Mouse (Mus musculus) stomach, embryonic 15.5 days (tissue): ENCODE data around the gene Ifitm10. TPM values are rescaled to one million over a fixed set of nuclear protein-coding genes. Genes with fewer than 3 reads are reported as not detected.
"Not testable (repeated sequence)": the region's sequence is repeated elsewhere in the genome, so short reads cannot be mapped to it uniquely, and the experiment has no call there.

Experiments used
- ATAC-seq: fragments of 200-750 bp; cut with Nextera tagmentation; 2 replicates; pipeline ENCODE4 v1.8.0; 2017; ENCODE audit warnings: low read depth, moderate number of reproducible peaks, moderate TSS enrichment; ENCODE audit not compliant: insufficient read depth, low FRiP score
- H3K27ac ChIP-seq: fragments of 300-500 bp; sonication (generic); 2 replicates; pipeline ENCODE4 v1.5.1; 2015; ENCODE audit warnings: mild to moderate bottlenecking, inconsistent platforms
- H3K27me3 ChIP-seq: fragments of 300-500 bp; sonication (generic); replicated peaks from 2 replicates; pipeline ENCODE4 v1.6.1; 2015; ENCODE audit warnings: inconsistent platforms
- H3K36me3 ChIP-seq: fragments of 300-500 bp; sonication (generic); 2 replicates; pipeline ENCODE4 v1.6.1; 2015; ENCODE audit warnings: inconsistent platforms
- H3K4me1 ChIP-seq: fragments of 300-500 bp; sonication (generic); 2 replicates; pipeline ENCODE4 v1.6.1; 2015; ENCODE audit warnings: inconsistent platforms
- H3K4me2 ChIP-seq: fragments of 300-500 bp; sonication (generic); 2 replicates; pipeline ENCODE4 v1.6.1; 2015; ENCODE audit warnings: mild to moderate bottlenecking, inconsistent platforms
- H3K4me3 ChIP-seq: fragments of 300-500 bp; sonication (generic); replicated peaks from 2 replicates; pipeline ENCODE4 v1.5.1; 2015; ENCODE audit warnings: inconsistent platforms
- H3K9ac ChIP-seq: fragments of 300-500 bp; sonication (generic); 2 replicates; pipeline ENCODE4 v1.6.1; 2015; ENCODE audit warnings: inconsistent platforms
- H3K9me3 ChIP-seq: fragments of 300-500 bp; sonication (generic); 2 replicates; pipeline ENCODE4 v1.6.1; 2016; ENCODE audit warnings: inconsistent platforms
- WGBS: fragments of 180-500 bp; shearing (Covaris S2); methylation state at CpG from one replicate; pipeline ENCODE4 v1.1.7; 2015; 5-methylcytosine and 5-hydroxymethylcytosine counted together
- polyA plus RNA-seq: library from polyadenylated mRNA; unstranded; fragments of >200 nt; fragmentation: Nextera tagmentation; extraction: Ambion mirVana; gene quantifications from 2 replicates; pipeline ENCODE4 v1.2.1, GENCODE M21; 2015

Ifitm10 gene
- polyA plus RNA-seq, 1 experiment from 2014 or later, result 2.8 TPM

- H3K27ac ChIP-seq, result peak overlapping the region; percentile 63; the same call in 1 of the 2 replicates
- H3K36me3 ChIP-seq, result no peaks in the 10 kb centered on the region
- no peaks in the 10 kb centered on the region for H3K27me3 ChIP-seq
- H3K4me3 ChIP-seq, result no peak overlapping the region
- no peak for ATAC-seq
- peaks cover 33% of the 10 kb centered on the region for H3K4me1 ChIP-seq
- no peaks in the 10 kb centered on the region for H3K9me3 ChIP-seq
- no peak overlapping the region for H3K4me2 ChIP-seq
- no peak overlapping the region for H3K9ac ChIP-seq
- WGBS, result 85% methylated on average over 4 of the region's 4 CpGs
These were observed 42.3 kb downstream of the Ifitm10 start for GRCm38 (mm10) chr7:142331281-142331680.

GRCm38 (mm10) chr7:142330271-142330724 lies 43.3 kb downstream of the Ifitm10 start:
- Histone ChIP-seq H3K27me3 (no peaks in the 10 kb centered on the region), H3K4me3 (no peak overlapping the region), H3K4me2 (no peak overlapping the region), H3K4me1 (peaks cover 33% of the 10 kb centered on the region), H3K9me3 (no peaks in the 10 kb centered on the region), H3K36me3 (no peaks in the 10 kb centered on the region), H3K9ac (no peak overlapping the region), H3K27ac (peak overlapping the region; percentile 63)
- peak; percentile 64 for ATAC-seq
- WGBS, result 28% methylated on average over 9 of the region's 9 CpGs

DNA sequence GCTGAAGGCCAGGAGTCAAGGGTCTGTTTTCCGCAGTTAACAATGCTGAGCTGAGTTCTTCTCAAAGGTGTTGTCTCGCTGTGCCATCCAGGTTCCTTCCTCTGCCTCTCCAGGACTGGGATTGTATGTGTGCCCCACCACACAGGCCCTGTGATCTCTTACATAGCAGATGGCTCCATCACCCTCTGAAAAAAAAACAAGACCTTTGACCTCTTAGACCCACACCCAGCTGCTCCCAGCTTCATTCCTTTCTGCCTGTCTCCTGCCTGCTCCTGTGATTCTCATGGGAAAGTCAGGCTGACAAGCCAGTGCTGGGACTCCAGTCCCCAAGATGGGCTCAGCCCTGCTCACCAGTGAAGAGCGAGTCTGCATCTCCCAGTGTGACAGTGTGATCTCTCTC lies 45.0 kb downstream of the Ifitm10 start:
- Histone ChIP-seq H3K9me3 (no peaks in the 10 kb centered on the region), H3K27me3 (no peaks in the 10 kb centered on the region), H3K36me3 (no peaks in the 10 kb centered on the region), H3K27ac (peak overlapping the region; percentile 79; the same call in 1 of the 2 replicates), H3K4me2 (no peak overlapping the region), H3K9ac (no peak overlapping the region), H3K4me1 (peaks cover 29% of the 10 kb centered on the region), H3K4me3 (no peak overlapping the region)
- ATAC-seq, result no peak
- WGBS, result 73% methylated on average over 3 of the region's 3 CpGs

- no peaks in the 10 kb centered on the region for H3K9me3 ChIP-seq
- no peak overlapping the region for H3K4me2 ChIP-seq
- H3K27me3 ChIP-seq, result no peaks in the 10 kb centered on the region
- no peaks in the 10 kb centered on the region for H3K36me3 ChIP-seq
- ATAC-seq, result 0 out of 2 replicates have a peak, but pooled peaks have one; percentile 36
- WGBS, result 22% methylated on average over 9 of the region's 9 CpGs
- H3K27ac ChIP-seq, result peak overlapping the region; percentile 79
- no peak overlapping the region for H3K4me3 ChIP-seq
- no peak overlapping the region for H3K9ac ChIP-seq
- peaks cover 29% of the 10 kb centered on the region for H3K4me1 ChIP-seq
These were observed 46.7 kb downstream of the Ifitm10 start for GRCm38 (mm10) chr7:142326714-142327445.

DNA sequence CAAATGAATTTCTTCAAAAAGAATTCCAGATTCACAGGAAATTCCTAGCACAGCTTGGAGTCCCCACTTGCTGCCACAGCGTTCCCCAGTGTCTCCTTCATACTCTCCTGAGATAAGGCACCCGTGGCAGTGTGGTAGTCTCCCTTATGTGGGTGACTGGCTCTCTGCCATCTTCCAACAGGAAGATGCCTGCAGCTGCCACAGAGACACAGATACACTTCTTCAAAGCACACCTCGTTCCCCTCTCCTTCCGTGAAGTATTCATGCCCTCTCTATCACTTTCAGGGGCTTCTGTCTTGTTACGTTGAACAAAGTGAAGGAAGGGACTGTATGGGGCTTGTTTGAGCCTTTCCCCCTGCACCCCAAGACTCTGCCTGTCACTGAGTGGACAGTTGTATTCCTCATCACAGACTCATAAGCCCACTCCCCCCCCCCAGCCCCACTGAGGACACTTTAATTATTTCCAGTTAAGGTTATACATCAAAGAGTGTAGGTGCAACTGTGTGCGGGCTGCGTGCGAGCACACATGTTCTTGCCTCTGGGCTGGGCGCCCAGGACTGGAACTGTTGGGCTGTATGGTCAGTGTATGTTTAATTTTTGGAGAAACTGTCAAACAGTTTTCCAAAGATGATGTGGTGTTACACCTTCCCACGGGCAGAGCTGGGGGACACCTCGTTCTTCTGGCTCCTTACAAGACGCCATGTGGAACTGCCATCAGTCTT lies 50.0 kb downstream of the Ifitm10 start:
- Histone ChIP-seq H3K4me2 (no peak overlapping the region), H3K9ac (no peak overlapping the region), H3K27ac (peak overlapping the region; percentile 82), H3K4me1 (peaks cover 19% of the 10 kb centered on the region), H3K4me3 (no peak overlapping the region), H3K36me3 (no peaks in the 10 kb centered on the region), H3K27me3 (no peaks in the 10 kb centered on the region), H3K9me3 (no peaks in the 10 kb centered on the region)
- ATAC-seq, result peak; percentile 32; the same call in 1 of the 2 replicates
- WGBS, result 61% methylated on average over 12 of the region's 12 CpGs

GRCm38 (mm10) chr7:142322641-142323040 lies 50.9 kb downstream of the Ifitm10 start:
- Histone ChIP-seq H3K9ac (no peak overlapping the region), H3K4me2 (no peak overlapping the region), H3K9me3 (no peaks in the 10 kb centered on the region), H3K4me1 (peaks cover 18% of the 10 kb centered on the region), H3K27me3 (no peaks in the 10 kb centered on the region), H3K36me3 (no peaks in the 10 kb centered on the region), H3K27ac (peak overlapping the region; percentile 82), H3K4me3 (no peak overlapping the region)
- ATAC-seq, result no peak
- 81% methylated on average over 6 of the region's 6 CpGs for WGBS

DNA sequence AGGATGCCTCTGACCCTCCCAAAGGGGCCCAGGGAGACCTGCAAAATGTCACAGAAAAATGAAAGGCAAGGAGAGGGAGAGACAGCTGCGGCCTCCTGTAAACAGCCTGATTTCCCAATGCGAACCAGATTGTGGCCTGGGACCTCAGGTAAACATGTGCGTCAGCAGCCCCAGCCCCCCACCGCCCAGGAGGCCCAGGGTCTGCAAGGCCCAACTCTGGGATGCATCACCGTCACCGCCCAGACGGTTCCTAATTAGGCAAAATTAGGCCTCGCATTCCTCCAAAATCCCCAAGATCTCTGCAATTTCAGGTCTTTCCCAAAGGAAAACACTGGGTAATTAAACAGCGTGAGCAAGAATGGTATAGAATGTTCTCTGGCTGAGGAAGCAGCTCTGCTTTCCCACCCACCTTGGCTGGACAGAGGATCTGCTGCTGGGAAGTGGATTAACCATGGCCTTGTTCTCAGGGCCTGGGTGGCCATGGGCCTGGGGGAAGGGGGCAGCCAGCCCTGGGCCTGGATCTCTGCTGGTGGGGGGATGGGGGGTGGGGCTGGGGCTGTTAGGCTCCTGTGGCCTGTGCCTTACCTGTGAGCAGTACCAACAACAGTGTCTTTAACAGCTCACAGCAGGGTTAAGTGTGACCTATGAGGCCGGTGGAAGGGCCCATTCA lies 51.8 kb downstream of the Ifitm10 start:
- not testable (repeated sequence) for H3K9me3 ChIP-seq, H3K9ac ChIP-seq, ATAC-seq, H3K27me3 ChIP-seq, H3K4me3 ChIP-seq, H3K36me3 ChIP-seq, H3K4me2 ChIP-seq
- WGBS, result 60% methylated on average over 6 of the region's 10 CpGs
- Histone ChIP-seq H3K27ac (peak overlapping the region; percentile 82), H3K4me1 (peaks cover 14% of the 10 kb centered on the region)

DNA sequence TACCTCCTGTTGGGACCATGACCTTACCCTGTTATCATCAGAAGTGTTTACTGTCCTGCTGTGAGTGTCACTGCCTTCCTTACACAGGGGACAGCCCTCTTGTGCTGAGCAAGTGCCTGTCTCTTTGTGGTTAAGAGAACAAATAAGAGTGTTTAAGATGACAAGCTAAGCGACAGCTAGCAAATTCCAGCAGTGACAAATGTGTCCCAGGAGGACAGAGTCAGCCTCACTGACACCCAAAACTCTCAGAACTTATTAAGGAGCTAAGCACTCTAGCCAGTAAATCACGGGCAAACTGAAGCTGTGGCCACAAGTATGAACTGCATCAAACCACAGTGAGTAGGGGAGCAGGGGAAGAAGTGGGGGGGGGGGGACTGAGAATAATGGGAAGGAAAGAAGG lies 52.6 kb downstream of the Ifitm10 start:
- no peak overlapping the region for H3K4me2 ChIP-seq
- 22% methylated on average over 2 of the region's 2 CpGs for WGBS
- ATAC-seq, result no peak
- H3K9ac ChIP-seq, result no peak overlapping the region
- no peaks in the 10 kb centered on the region for H3K36me3 ChIP-seq
- H3K4me1 ChIP-seq, result peaks cover 14% of the 10 kb centered on the region
- H3K4me3 ChIP-seq, result no peak overlapping the region
- H3K27me3 ChIP-seq, result no peaks in the 10 kb centered on the region
- peak overlapping the region; percentile 78 for H3K27ac ChIP-seq
- H3K9me3 ChIP-seq, result no peaks in the 10 kb centered on the region

- no peak overlapping the region for H3K4me2 ChIP-seq
- H3K27me3 ChIP-seq, result no peaks in the 10 kb centered on the region
- H3K4me3 ChIP-seq, result no peak overlapping the region
- no peaks in the 10 kb centered on the region for H3K9me3 ChIP-seq
- WGBS, result 76% methylated on average over 11 of the region's 11 CpGs
- no peak for ATAC-seq
- peaks cover 14% of the 10 kb centered on the region; the same call in 1 of the 2 replicates for H3K4me1 ChIP-seq
- H3K9ac ChIP-seq, result no peak overlapping the region
- no peaks in the 10 kb centered on the region for H3K36me3 ChIP-seq
- peak overlapping the region; percentile 78; the same call in 1 of the 2 replicates for H3K27ac ChIP-seq
These were observed 54.4 kb downstream of the Ifitm10 start for GRCm38 (mm10) chr7:142319124-142319523.

- H3K4me2 ChIP-seq, result no peak overlapping the region
- H3K27me3 ChIP-seq, result no peaks in the 10 kb centered on the region
- H3K36me3 ChIP-seq, result no peaks in the 10 kb centered on the region
- ATAC-seq, result no peak
- H3K4me3 ChIP-seq, result no peak overlapping the region
- no peak overlapping the region for H3K9ac ChIP-seq
- peaks cover 14% of the 10 kb centered on the region; the same call in 1 of the 2 replicates for H3K4me1 ChIP-seq
- no peaks in the 10 kb centered on the region for H3K9me3 ChIP-seq
- no peak overlapping the region for H3K27ac ChIP-seq
- 59% methylated on average over 5 of the region's 5 CpGs for whole genome bisulfite sequencing
These were observed 56.3 kb downstream of the Ifitm10 start for GRCm38 (mm10) chr7:142317216-142317615.

GRCm38 (mm10) chr7:142316558-142316957 lies 57.0 kb downstream of the Ifitm10 start:
- H3K4me3 ChIP-seq, result no peak overlapping the region
- no peak overlapping the region for H3K4me2 ChIP-seq
- H3K27me3 ChIP-seq, result no peaks in the 10 kb centered on the region
- H3K4me1 ChIP-seq, result peaks cover 14% of the 10 kb centered on the region; the same call in 1 of the 2 replicates
- H3K36me3 ChIP-seq, result no peaks in the 10 kb centered on the region
- ATAC-seq, result peak; percentile 51; the same call in 1 of the 2 replicates
- H3K9ac ChIP-seq, result no peak overlapping the region
- 31% methylated on average over 6 of the region's 6 CpGs for WGBS
- no peaks in the 10 kb centered on the region for H3K9me3 ChIP-seq
- no peak overlapping the region for H3K27ac ChIP-seq
